22 mouse cellular contexts compared by ENCODE assay signal in genomic region chr17:52873195-52873594, GRCm38 (mm10).
A peak's percentile ranks its signal among the peaks of the same experiment; 100 is the strongest.
DNase-seq lines count a peak whose midpoint lies in the region; TF ChIP-seq lines count a peak whose summit lies in the region.
"Had no signal": no experiment of that assay in that cellular context is flagged by ENCODE, and none has a peak within 500 bp of the region (broad histone marks: within the 10 kb centered on the region; RNA-seq: fewer than 3 reads in every experiment).

No protein-coding gene starts in this region.

- H3K9me3 ChIP-seq in midbrain, embryonic 10.5 days (replicated peaks), result no peaks in the 10 kb centered on the region
- H3K9me3 ChIP-seq: embryonic facial prominence, embryonic 12.5 days; heart, embryonic 10.5 days; hindbrain, embryonic 15.5 days; midbrain, embryonic 15.5 days; neural tube, embryonic 12.5 days had no signal

- no peak overlapping the region for H3K4me3 ChIP-seq in layer of hippocampus, adult 2 months
- H3K4me3 ChIP-seq in midbrain, embryonic 10.5 days, result no peak overlapping the region
- H3K4me3 ChIP-seq: embryonic facial prominence, embryonic 12.5 days; heart, embryonic 10.5 days; hindbrain, embryonic 15.5 days; midbrain, embryonic 15.5 days; neural tube, embryonic 12.5 days had no signal

- no peak for TF ChIP-seq CTCF in layer of hippocampus, adult 2 months (conservative IDR thresholded peaks at IDR 0.05)
- no peak for TF ChIP-seq CTCF in brain, embryonic 14.5 days (IDR thresholded peaks at IDR 0.05; ENCODE audit: borderline replicate concordance, extremely low read depth, insufficient read depth, insufficient read length)

- no peaks in the 10 kb centered on the region for H3K4me1 ChIP-seq in midbrain, embryonic 10.5 days
- H3K4me1 ChIP-seq: embryonic facial prominence, embryonic 12.5 days; heart, embryonic 10.5 days; hindbrain, embryonic 15.5 days; midbrain, embryonic 15.5 days; neural tube, embryonic 12.5 days had no signal

- DNase-seq in layer of hippocampus, adult 2 months (ENCODE audit: low spot score in 2 of 2), result peak; percentile 19 to 25
- DNase-seq in layer of hippocampus, postnatal 10 days (ENCODE audit: low spot score in 2 of 2), result no peak
- peak; percentile 58 for DNase-seq in brain, adult 2 months (ENCODE audit: low read depth, low spot score)
- DNase-seq in brain, embryonic 14.5 days (ENCODE audit: low read depth), result peak; percentile 10
- DNase-seq in layer of hippocampus, postnatal 14 days (ENCODE audit: low spot score in 2 of 2), result peak; percentile 11 to 65
- DNase-seq in thymus, postnatal 25 days, result no peak
- no peak for DNase-seq in MN1 (ENCODE audit: low spot score)
- no peak for DNase-seq in midbrain, embryonic 10.5 days (ENCODE audit: low spot score)
- DNase-seq: adrenal gland, postnatal 10 days; cerebellum, adult 11 months; cerebellum, postnatal 10 days; gastrocnemius, postnatal 10 days; heart, postnatal 4 days; kidney, adult 8-10 months; kidney, postnatal 10 days; lung, postnatal 4 days had no signal

- H3K27ac ChIP-seq in layer of hippocampus, adult 2 months, result no peak overlapping the region
- no peak overlapping the region for H3K27ac ChIP-seq in midbrain, embryonic 10.5 days (replicated peaks)
- H3K27ac ChIP-seq: embryonic facial prominence, embryonic 12.5 days; heart, embryonic 10.5 days; hindbrain, embryonic 15.5 days; midbrain, embryonic 15.5 days; neural tube, embryonic 12.5 days; stomach, postnatal 0 days had no signal

- no peaks in the 10 kb centered on the region for H3K36me3 ChIP-seq in midbrain, embryonic 10.5 days
- H3K36me3 ChIP-seq: embryonic facial prominence, embryonic 12.5 days; heart, embryonic 10.5 days; hindbrain, embryonic 15.5 days; midbrain, embryonic 15.5 days; neural tube, embryonic 12.5 days had no signal

- WGBS in midbrain, embryonic 10.5 days, result 85% methylated on average over 3 of the region's 3 CpGs

- no peak for TF ChIP-seq POLR2A in brain, embryonic 14.5 days (IDR thresholded peaks at IDR 0.05; ENCODE audit: borderline replicate concordance, extremely low read depth, insufficient read depth, insufficient read length, poor library complexity, severe bottlenecking)

- H3K27me3 ChIP-seq in midbrain, embryonic 10.5 days (ENCODE audit: low read depth, poor library complexity, severe bottlenecking), result no peaks in the 10 kb centered on the region
- H3K27me3 ChIP-seq: embryonic facial prominence, embryonic 12.5 days; hindbrain, embryonic 15.5 days; midbrain, embryonic 15.5 days; neural tube, embryonic 12.5 days had no signal

Comparison
In these comparisons a context has a peak if more than half of its experiments do, and no peak if none do; other contexts are left out.
1. DNase-seq: peak in layer of hippocampus, adult 2 months (2 of 2), brain, adult 2 months (single experiment), brain, embryonic 14.5 days (single experiment) and layer of hippocampus, postnatal 14 days (2 of 2); none in layer of hippocampus, postnatal 10 days (0 of 2), thymus, postnatal 25 days (single experiment), MN1 (single experiment) and midbrain, embryonic 10.5 days (single experiment).